Mouse (Mus musculus): Measurements from ENCODE around the gene Spata33. TPM values are rescaled to one million over a fixed set of nuclear protein-coding genes. Genes with fewer than 3 reads are reported as not detected.
A peak's percentile ranks its signal among the peaks of the same experiment; 100 is the strongest.
"Not testable (repeated sequence)": the region's sequence is repeated elsewhere in the genome, so short reads cannot be mapped to it uniquely, and the experiment has no call there.

The Spata33 gene
- polyA plus RNA-seq, 1 experiment from 2014 or later: 0.18 TPM

- WGBS (ENCODE audit: insufficient replicate concordance): 90% methylated on average over 5 of the region's 5 CpGs
- ATAC-seq (ENCODE audit: insufficient read depth): no peak
- Histone ChIP-seq H3K9ac (no peak overlapping the region), H3K4me3 (replicated peaks) (no peak overlapping the region), H3K27ac (replicated peaks) (no peak overlapping the region), H3K4me2 (no peak overlapping the region), H3K4me1 (replicated peaks) (peaks cover 34% of the 10 kb centered on the region), H3K27me3 (no peaks in the 10 kb centered on the region), H3K36me3 (replicated peaks) (peaks cover 31% of the 10 kb centered on the region), H3K9me3 (replicated peaks) (no peaks in the 10 kb centered on the region)
These were observed 38.3 kb downstream of the Spata33 start for GRCm38 (mm10) chr8:123250940-123251339.

- Histone ChIP-seq H3K36me3 (replicated peaks) (peaks cover 32% of the 10 kb centered on the region), H3K27ac (replicated peaks) (peak overlapping the region; percentile 88), H3K9ac (peak overlapping the region; percentile 94), H3K4me3 (replicated peaks) (peak overlapping the region; percentile 98), H3K4me1 (replicated peaks) (peaks cover 40% of the 10 kb centered on the region), H3K27me3 (no peaks in the 10 kb centered on the region), H3K9me3 (replicated peaks) (no peaks in the 10 kb centered on the region), H3K4me2 (peak overlapping the region; percentile 97)
- 49% methylated on average over 4 of the region's 4 CpGs for WGBS (ENCODE audit: insufficient replicate concordance)
- ATAC-seq (ENCODE audit: insufficient read depth): no peak
These were observed 40.3 kb downstream of the Spata33 start for GRCm38 (mm10) chr8:123252925-123253324.

DNA sequence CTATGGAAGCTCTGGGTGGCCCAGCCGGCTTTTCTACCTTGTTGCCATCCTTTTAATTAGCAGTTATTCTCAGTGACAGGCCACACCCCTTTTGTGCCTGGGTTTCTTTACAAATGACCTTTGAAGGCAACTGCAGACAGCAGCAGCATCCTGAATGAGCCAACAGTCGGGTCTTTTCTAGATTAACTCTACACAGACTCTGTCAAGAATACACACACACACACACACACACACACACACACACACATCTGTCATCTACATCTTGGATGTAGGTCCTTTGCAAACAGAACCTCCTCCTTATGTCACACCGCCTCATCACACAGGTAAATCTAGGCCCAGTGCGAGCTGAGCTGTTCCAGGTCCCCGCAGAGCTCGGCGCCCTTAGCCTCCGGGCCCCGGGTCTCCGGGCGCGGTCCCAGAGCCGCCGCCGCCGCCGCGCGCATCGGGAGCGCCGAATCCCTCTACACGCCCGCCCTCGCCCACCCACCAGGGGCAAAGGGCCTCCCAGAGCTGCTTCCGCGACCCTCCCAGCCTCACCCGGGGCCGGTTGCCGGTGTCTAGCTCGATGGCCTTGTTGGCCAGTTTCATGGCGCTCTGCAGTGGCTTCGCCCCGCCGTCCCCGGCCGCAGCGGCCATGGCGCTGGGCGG lies 40.9 kb downstream of the Spata33 start:
- under 1% methylated on average over 40 of the region's 40 CpGs for WGBS (ENCODE audit: insufficient replicate concordance)
- Histone ChIP-seq H3K4me2 (peak overlapping the region; percentile 97), H3K4me1 (replicated peaks) (peaks cover 40% of the 10 kb centered on the region), H3K9me3 (replicated peaks) (no peaks in the 10 kb centered on the region), H3K4me3 (replicated peaks) (peak overlapping the region; percentile 98), H3K9ac (peak overlapping the region; percentile 94), H3K27me3 (no peaks in the 10 kb centered on the region), H3K27ac (replicated peaks) (peak overlapping the region; percentile 88), H3K36me3 (replicated peaks) (peaks cover 38% of the 10 kb centered on the region)
- peak; percentile 35 for ATAC-seq (ENCODE audit: insufficient read depth)

DNA sequence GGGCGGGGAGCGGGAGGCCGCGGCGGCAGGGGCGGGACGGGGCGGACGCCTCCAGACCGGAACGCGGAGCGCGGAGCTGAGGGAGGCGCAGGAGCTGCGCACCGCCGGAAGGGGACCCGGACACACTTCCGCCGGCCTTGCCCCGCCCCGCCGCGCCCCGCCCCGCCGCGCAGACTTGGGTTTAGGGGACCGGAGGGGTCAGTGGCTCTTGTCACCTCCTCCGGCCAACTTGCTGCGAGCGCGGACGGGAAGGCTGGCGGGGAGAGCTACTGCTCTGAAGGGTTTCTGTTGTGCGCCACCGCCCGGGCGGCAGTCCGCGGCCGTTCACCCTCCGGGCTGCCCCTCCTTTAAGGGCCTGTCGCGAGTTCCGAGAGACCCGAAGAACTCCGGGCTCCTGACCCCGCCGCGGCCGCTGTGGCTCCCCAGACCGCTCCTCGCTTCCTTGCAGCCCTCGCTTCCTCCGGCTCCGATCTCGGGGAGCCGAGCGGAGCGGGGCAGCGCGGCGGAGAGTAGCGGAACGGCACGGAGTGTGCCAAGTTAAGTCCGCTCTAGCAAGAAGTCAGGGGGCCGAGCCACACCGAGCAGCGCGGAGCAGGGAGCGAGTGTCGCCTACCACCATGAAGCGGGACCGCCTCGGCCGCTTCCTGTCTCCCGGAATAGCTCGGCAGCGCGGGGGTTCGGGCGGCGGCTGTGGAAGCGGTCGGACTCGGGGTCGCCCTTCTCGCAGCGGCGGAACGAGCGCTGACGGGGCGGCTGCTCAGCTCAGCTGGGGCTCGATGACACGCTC lies 41.7 kb downstream of the Spata33 start, which contains the start of the genes Zfp276 and Vps9d1:
Zfp276 (plus strand) TSS at position 97 of the 787 bp plus-strand sequence.
Vps9d1 (minus strand) TSS at position 250 of the 787 bp plus-strand sequence.
- peak within 1 kb of the TSS; percentile 98 for H3K4me3 ChIP-seq (replicated peaks)
- peak within 1 kb of the TSS; percentile 94 for H3K9ac ChIP-seq
- ATAC-seq (ENCODE audit: insufficient read depth): peak; percentile 96
- H3K9me3 ChIP-seq (replicated peaks): no peaks in the 10 kb centered on the region
- H3K4me1 ChIP-seq (replicated peaks): peaks cover 40% of the 10 kb centered on the region
- under 1% methylated on average over 99 of the region's 99 CpGs for WGBS (ENCODE audit: insufficient replicate concordance)
- H3K36me3 ChIP-seq (replicated peaks): peaks cover 45% of the 10 kb centered on the region
- H3K27ac ChIP-seq (replicated peaks): peak within 1 kb of the TSS; percentile 88
- no peaks in the 10 kb centered on the region for H3K27me3 ChIP-seq
- peak within 1 kb of the TSS; percentile 97 for H3K4me2 ChIP-seq

DNA sequence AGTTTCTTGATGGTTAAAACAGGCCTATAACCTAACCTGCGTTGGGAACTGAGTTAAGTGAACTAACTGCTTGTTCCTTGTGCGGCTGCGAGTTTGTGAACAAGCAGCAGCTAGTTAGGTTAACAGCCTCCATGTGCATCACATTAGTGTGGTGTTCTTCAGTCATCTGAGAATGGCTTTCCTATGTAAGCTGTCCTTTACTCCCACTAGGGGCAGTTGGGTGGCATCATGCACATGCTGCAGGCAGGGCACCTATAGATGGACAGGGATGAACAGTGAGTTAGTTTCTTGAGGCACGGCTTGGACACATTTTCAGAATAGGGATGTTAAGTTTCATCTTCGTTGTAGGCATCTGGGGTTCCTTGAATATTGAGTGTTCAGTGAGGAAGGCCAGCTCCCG lies 42.5 kb downstream of the Spata33 start:
- no peaks in the 10 kb centered on the region for H3K27me3 ChIP-seq
- H3K27ac ChIP-seq (replicated peaks): 0 out of 2 replicates have a peak overlapping the region, but pooled peaks have one; percentile 88
- peak overlapping the region; percentile 94 for H3K9ac ChIP-seq
- peaks cover 40% of the 10 kb centered on the region for H3K4me1 ChIP-seq (replicated peaks)
- peak overlapping the region; percentile 97 for H3K4me2 ChIP-seq
- H3K9me3 ChIP-seq (replicated peaks): no peaks in the 10 kb centered on the region
- peak overlapping the region; percentile 98 for H3K4me3 ChIP-seq (replicated peaks)
- WGBS (ENCODE audit: insufficient replicate concordance): 59% methylated on average over 6 of the region's 6 CpGs
- ATAC-seq (ENCODE audit: insufficient read depth): no peak
- peaks cover 53% of the 10 kb centered on the region for H3K36me3 ChIP-seq (replicated peaks)

DNA sequence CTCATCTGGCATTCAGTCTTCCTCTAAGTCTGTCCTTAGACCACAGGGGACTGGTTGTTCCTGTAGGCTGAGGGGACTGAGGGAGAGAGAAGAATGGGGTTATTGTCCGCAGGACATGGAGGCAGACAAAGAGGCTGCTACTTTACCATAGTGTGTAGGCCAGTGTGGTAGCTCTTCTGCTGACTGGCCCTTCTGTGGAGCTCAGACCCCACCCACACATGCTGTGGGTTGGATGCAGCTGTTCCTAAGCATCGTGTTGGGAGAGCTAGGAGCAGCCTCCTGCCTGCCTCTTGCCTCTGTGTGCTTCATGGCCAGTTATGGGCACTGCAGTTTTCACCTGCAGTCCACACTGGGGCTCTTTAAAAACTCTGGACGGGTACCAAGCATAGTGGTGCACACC lies 44.5 kb downstream of the Spata33 start:
- Histone ChIP-seq H3K27ac (replicated peaks) (no peak overlapping the region), H3K9ac (no peak overlapping the region), H3K4me2 (no peak overlapping the region), H3K36me3 (replicated peaks) (peaks cover 57% of the 10 kb centered on the region), H3K9me3 (replicated peaks) (no peaks in the 10 kb centered on the region), H3K27me3 (no peaks in the 10 kb centered on the region), H3K4me1 (replicated peaks) (peaks cover 36% of the 10 kb centered on the region), H3K4me3 (replicated peaks) (no peak overlapping the region)
- no peak for ATAC-seq (ENCODE audit: insufficient read depth)
- 69% methylated on average over 3 of the region's 3 CpGs for WGBS (ENCODE audit: insufficient replicate concordance)

DNA sequence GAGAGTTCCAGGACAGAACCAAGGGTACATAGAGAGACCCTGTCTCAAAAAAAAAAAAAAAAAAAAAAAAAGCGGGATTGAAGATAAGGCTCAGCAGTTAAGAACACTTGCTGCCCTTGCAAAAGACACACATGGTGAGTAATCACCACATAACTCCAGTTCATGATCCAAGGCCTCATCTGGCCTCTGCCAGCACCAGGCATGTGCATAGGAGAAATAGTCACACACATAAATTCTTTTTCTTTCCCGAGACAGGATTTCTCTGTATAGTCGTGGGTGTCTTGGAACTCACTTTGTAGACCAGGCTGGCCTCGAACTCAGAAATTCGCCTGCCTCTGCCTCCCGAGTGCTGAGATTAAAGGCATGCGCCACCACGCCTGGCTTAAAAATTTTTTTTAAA lies 45.0 kb downstream of the Spata33 start:
- Histone ChIP-seq H3K36me3 (replicated peaks) (peaks cover 57% of the 10 kb centered on the region), H3K4me1 (replicated peaks) (peaks cover 31% of the 10 kb centered on the region)
- not testable (repeated sequence) for ATAC-seq (ENCODE audit: insufficient read depth); H3K9me3 ChIP-seq (replicated peaks); H3K27me3 ChIP-seq; H3K27ac ChIP-seq (replicated peaks); H3K4me2 ChIP-seq; H3K4me3 ChIP-seq (replicated peaks); H3K9ac ChIP-seq
- 75% methylated on average over 8 of the region's 8 CpGs for WGBS (ENCODE audit: insufficient replicate concordance)

DNA sequence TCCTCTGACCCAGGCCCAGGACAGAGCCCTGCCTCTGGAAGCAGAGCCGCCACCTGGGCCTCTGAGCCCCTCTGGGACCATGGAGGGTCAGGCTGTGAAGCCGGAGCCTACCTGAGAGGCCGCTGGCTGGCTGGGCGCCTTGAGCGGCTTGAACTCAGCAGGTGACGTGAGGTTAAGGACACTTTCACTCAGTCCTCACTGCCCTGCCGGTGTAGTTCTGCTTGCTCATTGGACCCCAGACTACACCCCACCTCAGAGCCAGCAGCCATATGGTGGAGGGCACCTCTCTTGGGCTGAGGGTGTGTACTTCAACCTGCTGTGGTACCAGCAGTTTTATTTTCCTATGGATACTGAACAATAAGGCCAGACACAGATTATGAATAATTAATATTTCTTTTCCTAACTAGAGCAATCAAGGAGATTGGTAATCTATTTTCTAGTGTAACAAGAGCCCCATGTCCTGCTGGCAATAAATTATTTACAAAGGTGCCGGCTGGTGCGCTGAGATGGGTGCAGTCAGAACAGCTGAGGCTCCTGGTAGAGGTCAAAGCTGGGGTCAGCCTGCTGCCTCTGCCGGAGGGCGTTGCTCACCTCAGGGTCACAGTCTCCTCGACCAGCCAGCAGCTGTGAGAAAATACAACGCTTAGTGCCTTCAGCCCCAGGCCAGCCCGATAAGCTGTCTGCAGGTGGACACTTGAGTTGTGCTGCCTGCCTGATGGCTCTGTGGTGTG lies 55.5 kb downstream of the Spata33 start:
- H3K9ac ChIP-seq: no peak overlapping the region
- H3K4me1 ChIP-seq (replicated peaks): 0 out of 2 replicates have a peak, but pooled peaks cover 9% of the 10 kb centered on the region
- no peaks in the 10 kb centered on the region for H3K27me3 ChIP-seq
- WGBS (ENCODE audit: insufficient replicate concordance): 79% methylated on average over 14 of the region's 14 CpGs
- H3K36me3 ChIP-seq (replicated peaks): peaks cover 83% of the 10 kb centered on the region
- H3K27ac ChIP-seq (replicated peaks): no peak overlapping the region
- H3K4me2 ChIP-seq: no peak overlapping the region
- H3K4me3 ChIP-seq (replicated peaks): no peak overlapping the region
- no peaks in the 10 kb centered on the region for H3K9me3 ChIP-seq (replicated peaks)
- ATAC-seq (ENCODE audit: insufficient read depth): peak; percentile 26; the same call in 1 of the 2 replicates

- Histone ChIP-seq H3K27me3 (no peaks in the 10 kb centered on the region), H3K4me2 (no peak overlapping the region), H3K4me3 (replicated peaks) (no peak overlapping the region), H3K9me3 (replicated peaks) (no peaks in the 10 kb centered on the region), H3K36me3 (replicated peaks) (peaks cover 71% of the 10 kb centered on the region), H3K27ac (replicated peaks) (no peak overlapping the region), H3K4me1 (replicated peaks) (0 out of 2 replicates have a peak, but pooled peaks cover 9% of the 10 kb centered on the region), H3K9ac (no peak overlapping the region)
- WGBS (ENCODE audit: insufficient replicate concordance): 81% methylated on average over 10 of the region's 10 CpGs
- no peak for ATAC-seq (ENCODE audit: insufficient read depth)
These were observed 58.5 kb downstream of the Spata33 start for GRCm38 (mm10) chr8:123271147-123271546.

Measured in liver, embryonic 15.5 days (tissue).